ENCODE assay signal across 22 mouse cellular contexts in genomic region chr7:28710962-28711361, GRCm38 (mm10). TPM values are rescaled to one million over a fixed set of nuclear protein-coding genes. Genes with fewer than 3 reads are reported as not detected.
DNase-seq lines count a peak whose midpoint lies in the region; ATAC-seq and TF ChIP-seq lines count a peak whose summit lies in the region.
"Had no signal": no experiment of that assay in that cellular context is flagged by ENCODE, and none has a peak within 500 bp of the region (broad histone marks: within the 10 kb centered on the region; RNA-seq: fewer than 3 reads in every experiment).

No protein-coding gene starts in this region.

- H3K36me3 ChIP-seq in E14TG2a.4 (ENCODE audit: insufficient read depth, low read length) = no peaks in the 10 kb centered on the region
- H3K36me3 ChIP-seq: embryonic facial prominence, embryonic 15.5 days; intestine, embryonic 15.5 days; neural tube, embryonic 15.5 days had no signal

- peak; percentile 44 for DNase-seq in CD4-positive, CD25-positive, alpha-beta regulatory T cell, adult 2 months (ENCODE audit: low read depth, low spot score)
- DNase-seq in left cerebral cortex, adult 2 months (ENCODE audit: extremely low spot score in 1 of 2, low spot score in 2 of 2) = no peak
- DNase-seq in left cerebral cortex, adult 18-20 months (ENCODE audit: low spot score in 2 of 2) = no peak
- no peak for DNase-seq in brain, embryonic 14.5 days (ENCODE audit: low read depth)
- no peak for DNase-seq in cerebellum, adult 9-11 months
- no peak for DNase-seq in urinary bladder, adult 18-20 months (ENCODE audit: low spot score in 2 of 2)
- DNase-seq: cerebellum, adult 18-20 months; gastrocnemius, postnatal 10 days; left cerebral cortex, postnatal 4 days; lung, adult 18-20 months; right cerebral cortex, adult 18-20 months; thymus, adult 18-20 months had no signal

- intact Hi-C loops in left cerebral cortex, adult 2 months (cut with DNase I) = no loop called here

- ATAC-seq in CD4-positive, CD25-positive, alpha-beta regulatory T cell, adult 4 months = no peak
- ATAC-seq: forebrain, embryonic 14.5 days; intestine, embryonic 15.5 days had no signal

- H3K27ac ChIP-seq in left cerebral cortex, adult 2 months = no peak overlapping the region
- H3K27ac ChIP-seq: embryonic facial prominence, embryonic 15.5 days; intestine, embryonic 15.5 days; neural tube, embryonic 15.5 days had no signal

- no peak overlapping the region for H3K4me3 ChIP-seq in left cerebral cortex, adult 2 months
- no peak overlapping the region for H3K4me3 ChIP-seq in E14TG2a.4 (replicated peaks; ENCODE audit: low read length)
- H3K4me3 ChIP-seq: embryonic facial prominence, embryonic 15.5 days; intestine, embryonic 15.5 days; neural tube, embryonic 15.5 days had no signal

- H3K4me1 ChIP-seq in E14TG2a.4 (replicated peaks; ENCODE audit: low read depth, low read length) = peaks cover 32% of the 10 kb centered on the region
- H3K4me1 ChIP-seq: intestine, embryonic 15.5 days had no signal

- TF ChIP-seq CTCF in left cerebral cortex, adult 2 months (IDR thresholded peaks at IDR 0.05) = peak; percentile 17
- peak; percentile 91 for TF ChIP-seq CTCF in E14TG2a.4 (conservative IDR thresholded peaks at IDR 0.05; ENCODE audit: low read length)
- 0 out of 2 replicates have a peak, but pooled peaks have one; percentile 12 for TF ChIP-seq CTCF in brain, embryonic 14.5 days (IDR thresholded peaks at IDR 0.05; ENCODE audit: borderline replicate concordance, extremely low read depth, insufficient read depth, insufficient read length)

- peaks cover 10% of the 10 kb centered on the region for H3K27me3 ChIP-seq in E14TG2a.4 (ENCODE audit: insufficient read depth, low read length)
- H3K27me3 ChIP-seq: embryonic facial prominence, embryonic 15.5 days; intestine, embryonic 15.5 days; neural tube, embryonic 15.5 days had no signal

- peaks cover 2% of the 10 kb centered on the region for H3K9me3 ChIP-seq in E14TG2a.4 (ENCODE audit: low read length)
- H3K9me3 ChIP-seq: embryonic facial prominence, embryonic 15.5 days; intestine, embryonic 15.5 days; neural tube, embryonic 15.5 days had no signal

- no peak for TF ChIP-seq POLR2A in brain, embryonic 14.5 days (IDR thresholded peaks at IDR 0.05; ENCODE audit: borderline replicate concordance, extremely low read depth, insufficient read depth, insufficient read length, poor library complexity, severe bottlenecking)

RNA-seq across cellular contexts. Expression of gene Fbxo17, which starts 5.6 kb away (rescaled TPM):
- 10 to 100 TPM in 1 of 2 experiments, 1 to 10 TPM in 1; 9.8 to 15.6 TPM for polyA plus RNA-seq in CD4-positive, CD25-positive, alpha-beta regulatory T cell, adult 4 months (2017; shearing (Covaris generic))
- 1 to 10 TPM; 1.9 to 2.2 TPM for total RNA-seq in left cerebral cortex, adult 2 months (2021)
- total RNA-seq in left cerebral cortex, adult 18-20 months (2021) = 1 to 10 TPM; 1.9 to 2.3 TPM
- polyA plus RNA-seq in brain, embryonic 14.5 days (2012; rRNA removed) = 3.3 and 4.1 TPM in 2 replicates

RNA-seq across cellular contexts. Expression of gene Fbxo27, which starts 18.3 kb away (rescaled TPM):
- 1 to 10 TPM; 1.6 to 2.2 TPM for polyA plus RNA-seq in CD4-positive, CD25-positive, alpha-beta regulatory T cell, adult 4 months (2017; shearing (Covaris generic))
- total RNA-seq in left cerebral cortex, adult 2 months (2021) = 10 to 100 TPM; 24.6 to 26.2 TPM
- total RNA-seq in left cerebral cortex, adult 18-20 months (2021) = 10 to 100 TPM; 24.6 TPM
- polyA plus RNA-seq in brain, embryonic 14.5 days (2012; rRNA removed) = 18.0 and 22.0 TPM in 2 replicates
- total RNA-seq: hematopoietic stem cell, adult 5-6 weeks had no signal

RNA-seq across cellular contexts. Expression of gene Mrps12, which starts 30.7 kb away (rescaled TPM):
- 10 to 100 TPM; 66.3 to 68.5 TPM for polyA plus RNA-seq in CD4-positive, CD25-positive, alpha-beta regulatory T cell, adult 4 months (2017; shearing (Covaris generic))
- total RNA-seq in left cerebral cortex, adult 2 months (2021) = 10 to 100 TPM; 58.3 to 69.0 TPM
- total RNA-seq in left cerebral cortex, adult 18-20 months (2021) = 10 to 100 TPM; 62.8 to 71.0 TPM
- 68.0 and 91.1 TPM in 2 replicates for polyA plus RNA-seq in brain, embryonic 14.5 days (2012; rRNA removed)

RNA-seq across cellular contexts. Expression of gene Sars2, which starts 30.8 kb away (rescaled TPM):
- polyA plus RNA-seq in CD4-positive, CD25-positive, alpha-beta regulatory T cell, adult 4 months (2017; shearing (Covaris generic)) = 10 to 100 TPM in 1 of 2 experiments, 1 to 10 TPM in 1; 8.5 to 11.7 TPM
- 10 to 100 TPM; 13.0 to 13.9 TPM for total RNA-seq in left cerebral cortex, adult 2 months (2021)
- 10 to 100 TPM; 11.0 to 11.6 TPM for total RNA-seq in left cerebral cortex, adult 18-20 months (2021)
- 22.5 and 27.4 TPM in 2 replicates for polyA plus RNA-seq in brain, embryonic 14.5 days (2012; rRNA removed)

RNA-seq across cellular contexts. Expression of gene Ccer2, which starts 45.0 kb away (rescaled TPM):
- polyA plus RNA-seq in CD4-positive, CD25-positive, alpha-beta regulatory T cell, adult 4 months (2017; shearing (Covaris generic)) = not detected
- total RNA-seq in left cerebral cortex, adult 2 months (2021) = 1 to 10 TPM; 1.0 to 1.9 TPM
- 1 to 10 TPM; 1.1 to 2.9 TPM for total RNA-seq in left cerebral cortex, adult 18-20 months (2021)
- polyA plus RNA-seq in brain, embryonic 14.5 days (2012; rRNA removed) = 0.33 TPM in 1 of 2 replicates, not detected in the other
- total RNA-seq: gastrocnemius, postnatal 10 days; hematopoietic stem cell, adult 5-6 weeks; megakaryocyte, adult 5-6 weeks had no signal
- polyA plus RNA-seq: forebrain, embryonic 14.5 days; heart, embryonic 11.5 days; intestine, embryonic 15.5 days; spleen, adult 2 months had no signal

Comparison
In these comparisons a context has a peak if more than half of its experiments do, and no peak if none do; other contexts are left out.
1. CTCF ChIP-seq: peak in every context shown above with its lines; median percentile 91 in E14TG2a.4; 17 in left cerebral cortex, adult 2 months; 12 in brain, embryonic 14.5 days.